Mouse (Mus musculus): ENCODE data around the gene Utrn. TPM values are rescaled to one million over a fixed set of nuclear protein-coding genes. Genes with fewer than 3 reads are reported as not detected.

Utrn gene
- 28.0 and 29.9 TPM in 2 replicates for polyA plus RNA-seq (2012; rRNA removed)

GRCm38 (mm10) chr10:12869029-12869671 is at the start of gene Utrn:
TSS of gene Utrn (minus strand) at chr10:12869365.
- DNase-seq (ENCODE audit: extremely low spot score in 1 of 2, low spot score in 1 of 2) = no peak

GRCm38 (mm10) chr10:12917626-12918025 is 48.5 kb upstream of the Utrn start:
- DNase-seq (ENCODE audit: extremely low spot score in 1 of 2, low spot score in 1 of 2) = no peak

DNA sequence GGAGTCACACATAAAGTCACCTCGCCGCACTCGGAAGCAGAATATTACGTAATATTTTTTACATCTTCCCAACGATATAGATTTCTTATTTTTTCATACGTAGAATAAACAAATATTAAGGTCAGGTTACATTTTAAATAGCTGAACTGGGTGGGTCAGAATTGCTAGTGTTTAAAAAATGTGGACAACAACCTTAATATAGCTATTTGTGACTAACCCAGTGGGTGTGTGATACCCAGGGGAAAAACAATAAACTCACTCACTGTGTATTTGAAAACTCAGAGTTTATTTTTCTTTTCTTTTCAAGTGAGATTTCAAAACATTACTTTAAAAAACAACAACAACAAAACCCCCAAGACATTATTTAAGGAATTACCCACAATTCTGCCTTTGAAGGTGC is 47.2 kb upstream of the Utrn start:
- no peak for DNase-seq (ENCODE audit: extremely low spot score in 1 of 2, low spot score in 1 of 2)

DNA sequence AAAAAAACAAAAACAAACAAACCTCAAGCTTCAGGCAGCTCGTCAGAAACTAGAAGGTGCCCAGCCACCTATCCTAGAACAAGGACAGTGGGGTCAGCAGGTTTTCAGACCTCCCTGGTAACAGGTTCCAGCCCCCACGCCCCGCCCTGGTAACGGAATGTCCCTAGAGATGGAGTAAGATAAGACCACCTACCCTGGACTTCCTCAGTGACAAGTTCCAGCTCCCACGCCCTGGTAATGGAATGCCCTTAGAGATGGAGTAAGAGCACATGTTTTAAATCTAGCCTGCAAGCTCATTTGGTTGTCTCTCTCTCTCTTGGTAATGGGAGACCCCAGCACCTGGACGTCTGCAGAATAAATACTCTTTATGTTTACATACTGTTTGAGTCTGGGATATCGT is 46.7 kb upstream of the Utrn start:
- no peak for DNase-seq (ENCODE audit: extremely low spot score in 1 of 2, low spot score in 1 of 2)

GRCm38 (mm10) chr10:12914203-12914602 is 45.0 kb upstream of the Utrn start:
- DNase-seq (ENCODE audit: extremely low spot score in 1 of 2, low spot score in 1 of 2) = no peak

- peak in 1 of 2 experiments; percentile 33 for DNase-seq (ENCODE audit: extremely low spot score in 1 of 2, low spot score in 1 of 2)
Observed at GRCm38 (mm10) chr10:12911981-12912530, 42.9 kb upstream of the Utrn start.

DNA sequence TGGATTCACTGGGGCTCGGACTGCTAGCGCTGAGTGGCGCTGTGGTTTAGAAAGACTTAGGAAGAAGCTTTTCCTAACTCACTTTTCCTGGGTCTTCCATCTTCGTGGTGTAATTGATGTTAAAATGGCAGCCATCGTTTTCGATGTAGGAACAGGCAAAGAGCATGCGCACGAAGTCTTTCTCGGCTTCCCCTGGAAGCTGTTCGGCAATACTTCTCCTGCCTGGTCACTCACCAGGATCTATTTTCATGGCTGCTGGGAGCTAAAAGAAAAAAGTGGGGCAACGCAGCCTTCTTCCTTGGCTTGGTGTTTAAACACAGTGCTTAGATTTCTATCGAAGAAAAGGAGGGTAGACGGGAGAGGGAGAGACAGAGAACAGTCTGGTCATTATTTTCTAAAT is 42.3 kb upstream of the Utrn start:
- peak in 1 of 2 experiments; percentile 14 for DNase-seq (ENCODE audit: extremely low spot score in 1 of 2, low spot score in 1 of 2)

GRCm38 (mm10) chr10:12909891-12910290 is 40.7 kb upstream of the Utrn start:
- DNase-seq (ENCODE audit: extremely low spot score in 1 of 2, low spot score in 1 of 2) = no peak

- DNase-seq (ENCODE audit: extremely low spot score in 1 of 2, low spot score in 1 of 2) = no peak
Observed at GRCm38 (mm10) chr10:12909179-12909578, 40.0 kb upstream of the Utrn start.

DNA sequence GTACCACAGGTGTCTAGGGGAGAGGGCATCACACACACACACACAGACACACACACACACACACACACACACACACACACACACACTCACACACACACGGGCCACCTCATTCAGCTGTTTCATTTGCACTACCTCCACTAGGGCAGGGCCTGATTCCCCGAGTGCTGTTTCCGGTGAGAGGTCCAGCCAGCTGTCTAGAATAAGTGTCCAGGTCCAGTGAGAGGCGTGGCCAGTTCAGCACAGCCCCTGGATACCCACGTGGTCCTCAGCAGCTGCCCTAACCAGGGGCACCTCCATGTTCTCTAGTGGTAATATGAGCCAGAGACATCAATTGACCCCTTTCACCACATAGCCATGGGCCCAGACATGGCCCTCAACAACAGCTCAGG is 35.0 kb upstream of the Utrn start:
- DNase-seq (ENCODE audit: extremely low spot score in 1 of 2, low spot score in 1 of 2) = no peak

DNA sequence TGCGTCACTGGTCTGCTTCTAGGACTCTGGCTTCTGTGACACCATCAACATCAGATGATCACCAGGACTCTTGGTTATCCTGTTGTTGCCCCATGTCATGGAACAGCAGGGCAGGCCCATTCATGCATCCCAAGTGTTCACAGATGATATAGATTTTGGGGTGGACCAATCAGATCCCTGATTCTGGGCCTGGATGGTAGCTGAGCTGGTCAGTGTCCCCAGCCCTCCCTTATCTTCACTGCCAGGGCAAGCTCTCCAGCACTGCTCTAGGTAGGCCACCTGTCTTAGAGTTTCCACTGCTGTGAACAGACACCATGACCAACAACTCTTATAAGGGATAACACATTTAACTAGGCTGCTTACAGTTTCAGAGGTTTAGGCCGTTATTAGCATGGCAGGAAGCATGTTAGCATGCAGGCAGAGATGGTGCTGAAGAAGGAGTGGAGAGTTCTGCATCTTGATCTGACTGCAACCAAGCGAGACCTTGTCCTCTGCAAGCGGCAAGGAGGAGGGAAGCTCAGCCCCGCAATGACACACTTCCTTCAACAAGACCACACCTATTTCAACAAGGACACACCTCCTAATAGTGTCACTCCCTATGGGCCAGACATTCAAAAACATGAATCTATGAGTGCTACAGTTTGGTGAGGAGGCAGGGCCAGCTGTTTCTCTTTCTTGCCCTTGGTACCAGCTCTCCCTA is 34.4 kb upstream of the Utrn start:
- no peak for DNase-seq (ENCODE audit: extremely low spot score in 1 of 2, low spot score in 1 of 2)

GRCm38 (mm10) chr10:12899901-12900300 is 30.7 kb upstream of the Utrn start:
- no peak for DNase-seq (ENCODE audit: extremely low spot score in 1 of 2, low spot score in 1 of 2)

GRCm38 (mm10) chr10:12893339-12893738 is 24.2 kb upstream of the Utrn start:
- no peak for DNase-seq (ENCODE audit: extremely low spot score in 1 of 2, low spot score in 1 of 2)

DNA sequence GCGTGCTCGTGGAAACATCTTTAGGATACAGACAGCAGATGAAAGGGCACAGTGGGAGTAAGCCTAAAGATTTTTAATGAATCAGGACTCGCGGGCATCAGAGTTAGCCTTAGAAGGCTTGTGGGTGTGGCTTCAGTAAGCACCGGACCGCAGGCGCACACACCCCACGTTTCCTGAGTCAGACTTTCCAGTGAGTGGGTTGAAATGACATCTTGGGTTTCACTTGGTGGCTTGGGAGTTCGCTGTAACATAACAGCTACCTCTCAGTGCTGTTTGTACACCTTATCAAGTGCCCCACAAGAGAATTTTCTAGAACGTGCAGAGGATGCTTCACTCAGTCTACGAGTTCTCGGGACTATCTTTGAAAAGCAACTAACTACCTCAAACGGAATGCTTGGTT is 19.2 kb upstream of the Utrn start:
- DNase-seq (ENCODE audit: extremely low spot score in 1 of 2, low spot score in 1 of 2) = peak in 1 of 2 experiments; percentile 15

DNA sequence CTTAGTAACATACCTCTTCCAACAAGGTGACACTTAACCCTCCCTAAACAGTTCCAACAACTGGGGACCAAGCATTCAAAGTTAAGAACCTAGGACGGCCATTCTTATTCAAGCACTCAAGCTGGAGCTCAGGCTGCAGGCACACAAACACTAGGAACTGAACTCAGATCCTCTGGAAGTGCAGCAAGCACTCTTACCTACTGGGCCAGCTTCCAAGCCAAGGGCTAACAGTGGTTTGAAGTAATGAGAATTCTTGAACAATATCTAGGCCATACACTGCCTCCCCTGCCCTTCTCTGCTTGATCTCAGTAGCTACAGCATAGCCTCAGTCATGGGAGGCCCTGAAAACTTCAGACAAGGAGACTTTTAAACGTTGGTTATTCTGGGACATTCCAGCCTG is 18.6 kb upstream of the Utrn start:
- no peak for DNase-seq (ENCODE audit: extremely low spot score in 1 of 2, low spot score in 1 of 2)

GRCm38 (mm10) chr10:12884308-12884948 is 15.3 kb upstream of the Utrn start:
- DNase-seq (ENCODE audit: extremely low spot score in 1 of 2, low spot score in 1 of 2) = no peak

GRCm38 (mm10) chr10:12881911-12882310 is 12.7 kb upstream of the Utrn start:
- DNase-seq (ENCODE audit: extremely low spot score in 1 of 2, low spot score in 1 of 2) = no peak

- DNase-seq (ENCODE audit: extremely low spot score in 1 of 2, low spot score in 1 of 2) = no peak
Observed at GRCm38 (mm10) chr10:12879313-12879695, 10.1 kb upstream of the Utrn start.

DNA sequence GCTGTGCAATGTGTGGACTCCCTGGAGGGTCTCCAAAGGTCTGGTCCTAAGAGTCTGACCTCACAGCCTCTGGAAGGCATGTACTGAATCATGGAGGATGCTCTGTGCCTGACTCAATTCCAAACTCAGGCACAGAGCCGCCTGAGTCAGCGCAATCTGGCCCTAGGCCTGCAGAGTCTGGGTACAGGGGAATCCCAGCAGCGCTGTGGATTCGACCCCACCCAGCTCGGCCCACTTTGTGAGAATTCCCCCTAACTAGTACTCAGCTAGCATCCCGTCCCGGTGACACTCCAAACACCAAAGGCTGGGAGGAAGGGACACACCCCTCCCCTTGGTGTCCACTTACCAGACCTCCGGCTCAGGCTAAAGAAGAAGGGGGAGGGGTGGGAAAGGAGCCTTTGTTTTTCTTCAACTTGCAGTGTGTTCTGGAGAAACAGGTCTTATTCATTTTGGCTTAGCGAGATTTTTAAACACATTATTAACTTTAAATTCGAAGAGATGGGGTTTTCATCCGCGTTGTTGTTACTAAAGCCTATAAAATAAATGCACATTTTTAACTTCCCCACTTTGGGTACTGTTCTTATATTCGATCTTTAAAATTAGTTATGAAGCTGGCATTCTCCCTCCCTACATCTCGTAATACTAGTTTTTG is 9.6 kb upstream of the Utrn start:
- no peak for DNase-seq (ENCODE audit: extremely low spot score in 1 of 2, low spot score in 1 of 2)

- DNase-seq (ENCODE audit: extremely low spot score in 1 of 2, low spot score in 1 of 2) = no peak
Observed at GRCm38 (mm10) chr10:12876426-12876825, 7.3 kb upstream of the Utrn start.

DNA sequence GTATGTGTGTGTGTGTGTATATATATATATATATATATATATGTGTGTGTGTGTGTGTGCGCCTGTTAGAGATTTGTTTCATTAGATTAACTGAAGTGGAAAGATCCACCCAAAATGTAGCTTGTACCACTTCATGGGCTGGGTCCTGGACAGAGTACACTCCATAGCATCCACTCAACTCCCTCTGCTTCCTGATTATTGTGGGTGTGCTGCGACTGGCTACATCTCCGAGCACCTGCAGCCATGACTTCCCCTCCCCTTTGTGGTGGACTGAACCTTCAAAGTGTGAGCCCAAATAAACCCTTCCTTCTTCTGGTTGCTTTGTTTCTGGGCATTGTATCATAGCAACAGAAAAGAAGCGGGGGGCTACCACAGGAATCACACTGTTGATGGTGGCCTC is 6.2 kb upstream of the Utrn start:
- no peak for DNase-seq (ENCODE audit: extremely low spot score in 1 of 2, low spot score in 1 of 2)

Data from frontal cortex, adult 2 months (tissue).